Mouse (Mus musculus) hindbrain, embryonic 15.5 days (tissue): ENCODE measurements at regions not wholly inside any gene's neighbourhood (a gene's known extent, or its start where the extent isn't known, plus 50 kb on each side); places are given as distances from the start of the nearest gene placed in this dataset.
A peak's percentile ranks its signal among the peaks of the same experiment; 100 is the strongest.

ENCODE experiments used
- ATAC-seq: fragments of 200-750 bp; cut with Nextera tagmentation; 2 replicates; pipeline ENCODE4 v1.8.0; 2017; ENCODE audit warnings: low read depth, moderate number of reproducible peaks, moderate TSS enrichment; ENCODE audit not compliant: low FRiP score
- H3K27ac ChIP-seq: fragments of 300-500 bp; sonication (generic); replicated peaks from 2 replicates; pipeline ENCODE4 v1.5.1; 2015; ENCODE audit warnings: mild to moderate bottlenecking, inconsistent platforms
- H3K27me3 ChIP-seq: fragments of 300-500 bp; sonication (generic); 2 replicates; pipeline ENCODE4 v1.6.1; 2015; ENCODE audit warnings: control low read depth, inconsistent platforms
- H3K36me3 ChIP-seq: fragments of 300-500 bp; sonication (generic); 2 replicates; pipeline ENCODE4 v1.6.1; 2015; ENCODE audit warnings: control low read depth, inconsistent platforms
- H3K4me1 ChIP-seq: fragments of 300-500 bp; sonication (generic); replicated peaks from 2 replicates; pipeline ENCODE4 v1.6.1; 2015; ENCODE audit warnings: control low read depth, inconsistent platforms
- H3K4me2 ChIP-seq: fragments of 300-500 bp; sonication (generic); 2 replicates; pipeline ENCODE4 v1.6.1; 2015; ENCODE audit warnings: moderate library complexity, mild to moderate bottlenecking, inconsistent platforms
- H3K4me3 ChIP-seq: fragments of 300-500 bp; sonication (generic); 2 replicates; pipeline ENCODE4 v1.5.1; 2015; ENCODE audit warnings: mild to moderate bottlenecking, inconsistent platforms
- H3K9ac ChIP-seq: fragments of 300-500 bp; sonication (generic); 2 replicates; pipeline ENCODE4 v1.6.1; 2015; ENCODE audit warnings: inconsistent platforms
- H3K9me3 ChIP-seq: fragments of 300-500 bp; sonication (generic); 2 replicates; pipeline ENCODE4 v1.6.1; 2016; ENCODE audit warnings: control low read depth, inconsistent platforms
- WGBS: fragments of 180-500 bp; shearing (Covaris S2); methylation state at CpG from one replicate; pipeline ENCODE4 v1.1.7; 2015; 5-methylcytosine and 5-hydroxymethylcytosine counted together

DNA sequence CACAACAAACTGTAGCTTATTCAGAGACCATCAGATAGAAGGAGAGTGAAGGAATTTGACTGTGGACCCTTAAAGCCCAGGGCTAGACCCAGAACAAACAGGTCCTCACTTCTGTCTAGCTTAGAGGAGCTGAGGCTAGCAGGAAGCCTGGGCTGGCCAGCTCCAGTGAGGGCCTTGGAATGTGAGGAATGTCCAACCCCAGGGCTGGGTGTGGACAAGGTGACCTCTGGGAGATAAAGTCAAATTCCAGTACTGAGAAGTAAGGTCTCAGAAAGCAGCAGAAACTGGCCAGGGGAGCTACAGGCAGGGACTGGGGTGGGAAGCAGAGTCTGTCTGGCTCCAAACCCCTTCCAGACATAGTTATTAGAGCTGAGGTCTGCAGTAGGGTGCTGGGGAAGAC lies 51.0 kb upstream of the Ssbp3 start:
- no peak overlapping the region for H3K9ac ChIP-seq
- H3K4me2 ChIP-seq = no peak overlapping the region
- no peak overlapping the region for H3K27ac ChIP-seq
- no peaks in the 10 kb centered on the region for H3K36me3 ChIP-seq
- H3K9me3 ChIP-seq = no peaks in the 10 kb centered on the region
- H3K4me3 ChIP-seq = no peak overlapping the region
- H3K27me3 ChIP-seq = no peaks in the 10 kb centered on the region
- ATAC-seq = no peak
- H3K4me1 ChIP-seq = peaks cover 17% of the 10 kb centered on the region

DNA sequence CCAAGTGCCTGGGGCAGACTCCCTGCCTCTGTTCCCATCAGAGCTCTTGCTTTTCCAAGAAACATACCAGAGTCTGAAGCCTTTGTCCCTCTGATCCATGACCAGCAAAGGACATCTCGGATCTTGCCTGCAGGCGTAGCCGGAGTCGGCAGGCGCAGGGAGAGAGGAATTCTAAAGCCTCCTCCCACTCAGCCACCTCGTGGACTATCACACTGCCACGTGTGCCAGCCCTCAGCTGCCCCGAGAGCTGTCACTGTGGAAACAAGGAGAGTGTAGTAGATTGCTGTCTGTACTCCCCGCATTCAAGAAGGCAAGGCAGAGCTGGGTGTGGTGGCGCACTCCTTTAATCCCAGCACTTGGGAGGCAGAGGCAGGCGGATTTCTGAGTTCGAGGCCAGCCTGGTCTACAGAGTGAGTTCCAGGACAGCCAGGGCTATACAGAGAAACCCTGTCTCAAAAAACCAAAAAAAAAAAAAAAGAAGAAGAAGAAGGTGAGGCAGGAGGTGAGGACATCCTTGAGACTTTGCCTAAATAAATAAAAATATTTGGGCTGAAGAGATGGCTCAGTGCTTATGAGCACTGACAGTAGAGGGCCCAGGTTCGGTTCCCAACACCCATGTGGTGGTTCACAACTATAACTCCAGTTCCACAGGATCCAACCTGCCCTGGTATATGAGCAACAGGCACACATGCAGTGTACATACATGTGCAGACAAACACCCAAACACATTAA lies 52.0 kb upstream of the Ssbp3 start:
- H3K9me3 ChIP-seq = no peaks in the 10 kb centered on the region
- H3K27ac ChIP-seq = no peak overlapping the region
- no peaks in the 10 kb centered on the region for H3K36me3 ChIP-seq
- peaks cover 27% of the 10 kb centered on the region for H3K4me1 ChIP-seq
- 62% methylated on average over 13 of the region's 13 CpGs for WGBS
- no peak overlapping the region for H3K9ac ChIP-seq
- H3K27me3 ChIP-seq = no peaks in the 10 kb centered on the region
- H3K4me2 ChIP-seq = no peak overlapping the region
- H3K4me3 ChIP-seq = no peak overlapping the region
- no peak for ATAC-seq

- WGBS = 4% methylated on average over 19 of the region's 19 CpGs
- Histone ChIP-seq H3K4me3 (no peak overlapping the region), H3K4me2 (no peak overlapping the region), H3K9ac (no peak overlapping the region), H3K36me3 (no peaks in the 10 kb centered on the region), H3K27ac (no peak overlapping the region), H3K4me1 (peaks cover 25% of the 10 kb centered on the region), H3K9me3 (no peaks in the 10 kb centered on the region), H3K27me3 (no peaks in the 10 kb centered on the region)
- ATAC-seq = no peak
These were observed 51.0 kb upstream of the Acot11 start for GRCm38 (mm10) chr4:106855771-106856170.

GRCm38 (mm10) chr4:106854361-106855309 lies 49.8 kb upstream of the Acot11 start:
- ATAC-seq = peak; percentile 82
- Histone ChIP-seq H3K27ac (peak overlapping the region; percentile 59), H3K9me3 (no peaks in the 10 kb centered on the region), H3K4me1 (peaks cover 25% of the 10 kb centered on the region), H3K4me2 (peak overlapping the region; percentile 46), H3K27me3 (no peaks in the 10 kb centered on the region), H3K36me3 (no peaks in the 10 kb centered on the region), H3K9ac (peak overlapping the region; percentile 23; the same call in 1 of the 2 replicates), H3K4me3 (no peak overlapping the region)
- 7% methylated on average over 14 of the region's 15 CpGs for WGBS
